Mouse (Mus musculus): ENCODE data around the gene Tsen54.

Tsen54 gene

GRCm38 (mm10) chr11:115869393-115869792 is 54.9 kb downstream of the Tsen54 start:
- DNase-seq = peak; percentile 62

- DNase-seq = no peak
Observed at GRCm38 (mm10) chr11:115872437-115872836, 57.9 kb downstream of the Tsen54 start.

Measured in lung, postnatal 36 days (tissue).